Mouse (Mus musculus): ENCODE data around the gene L1cam.
A peak's percentile ranks its signal among the peaks of the same experiment; 100 is the strongest.

The L1cam gene

DNA sequence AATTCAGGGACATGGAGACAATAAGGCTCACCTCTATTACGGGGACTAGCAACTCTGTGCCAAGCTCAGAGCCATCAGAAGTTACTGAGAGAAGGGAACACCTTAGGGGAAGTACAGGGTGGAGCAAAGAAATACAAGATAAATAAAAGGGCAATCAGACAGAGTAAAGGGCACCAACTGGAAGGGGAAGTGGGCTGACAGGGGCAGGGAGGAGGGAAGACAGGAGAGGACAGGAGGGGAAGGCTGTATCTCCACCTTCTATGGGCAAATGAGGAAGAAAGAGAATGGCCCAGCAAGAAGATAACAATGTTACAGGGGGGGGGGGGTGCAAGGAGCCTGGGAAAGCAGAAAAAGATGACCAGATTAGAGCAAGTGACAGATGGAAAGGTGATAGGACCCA lies 18.9 kb downstream of the L1cam start:
- DNase-seq (ENCODE audit: low spot score in 2 of 2): no peak

DNA sequence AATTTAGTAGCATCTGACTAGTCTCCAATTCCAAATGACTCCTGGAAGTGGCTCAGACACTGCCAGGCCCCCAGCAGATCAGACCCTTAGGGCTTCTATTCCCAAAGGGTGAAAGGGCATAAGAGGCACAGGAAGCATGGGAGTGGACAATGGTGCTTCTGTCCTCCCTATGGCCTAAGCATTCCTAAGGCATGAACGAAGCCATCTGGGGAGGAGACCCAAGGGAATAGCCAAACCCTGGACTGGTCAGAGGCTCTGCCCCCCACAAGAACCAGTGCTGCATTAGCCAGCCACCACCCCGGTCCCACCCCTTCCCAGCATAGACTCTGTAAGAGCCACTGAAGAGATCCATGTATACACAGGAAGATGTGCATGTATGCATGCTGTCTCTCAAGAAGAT lies 20.0 kb downstream of the L1cam start:
- no peak for DNase-seq (ENCODE audit: low spot score in 2 of 2)

DNA sequence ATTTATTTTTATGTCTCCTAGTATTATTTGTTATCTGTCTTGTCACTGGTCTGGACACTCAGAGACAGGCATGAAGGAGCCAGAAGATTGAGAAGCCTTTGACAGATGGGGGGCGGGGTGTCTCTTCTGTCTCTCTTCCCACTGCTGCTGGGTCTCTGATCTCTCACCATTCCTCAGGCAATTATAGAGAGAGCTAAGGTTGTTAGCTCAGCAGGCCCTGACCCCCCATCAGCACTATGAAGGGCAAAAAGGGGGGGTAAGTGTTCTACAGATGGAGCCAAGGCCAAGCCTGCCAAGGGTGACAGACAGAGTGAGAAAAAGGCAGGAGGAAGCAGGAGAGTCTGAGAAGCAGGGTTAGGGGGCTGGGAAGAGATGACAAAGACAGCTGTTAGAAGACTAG lies 23.9 kb downstream of the L1cam start:
- DNase-seq (ENCODE audit: low spot score in 2 of 2): no peak

DNA sequence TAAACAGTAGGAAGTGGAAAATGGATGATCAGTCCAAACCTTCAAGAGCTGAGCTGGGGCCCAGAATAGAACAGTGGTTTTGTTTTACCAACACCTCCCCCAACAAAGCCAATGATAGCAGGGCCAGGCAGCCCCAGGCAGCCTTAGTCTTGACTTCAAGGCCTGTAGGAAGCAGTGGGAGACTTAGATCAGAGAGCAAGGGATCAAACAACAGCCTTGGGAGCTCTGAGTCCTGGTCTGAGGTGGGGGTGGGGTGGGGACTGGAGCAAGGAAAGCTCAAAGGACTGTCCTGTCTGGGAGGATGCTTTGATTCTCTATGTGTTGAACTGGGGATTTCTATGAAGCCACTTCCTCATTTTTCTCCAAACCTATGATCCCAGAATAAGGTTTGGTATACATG lies 24.4 kb downstream of the L1cam start:
- DNase-seq (ENCODE audit: low spot score in 2 of 2): no peak

DNA sequence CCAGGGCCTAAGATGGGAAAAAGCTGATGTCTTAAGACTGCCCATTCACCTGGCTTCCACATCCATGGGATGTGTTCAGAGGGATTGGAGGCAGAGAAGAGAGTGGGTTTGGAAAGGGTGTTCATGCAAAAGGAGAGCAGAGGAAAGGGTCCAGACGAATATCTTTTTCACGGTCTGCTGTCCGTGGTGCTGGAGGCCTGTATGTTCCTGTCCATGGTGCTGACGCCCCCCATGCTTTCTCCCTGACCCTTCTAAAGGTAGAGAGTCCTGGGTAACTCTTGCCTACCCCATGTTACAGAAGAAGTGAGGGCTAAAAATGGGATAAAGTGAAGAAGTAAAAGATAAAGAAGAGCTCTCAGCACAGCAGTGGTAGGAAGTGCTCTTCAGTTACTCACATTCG lies 26.6 kb downstream of the L1cam start:
- DNase-seq (ENCODE audit: low spot score in 2 of 2): no peak

DNA sequence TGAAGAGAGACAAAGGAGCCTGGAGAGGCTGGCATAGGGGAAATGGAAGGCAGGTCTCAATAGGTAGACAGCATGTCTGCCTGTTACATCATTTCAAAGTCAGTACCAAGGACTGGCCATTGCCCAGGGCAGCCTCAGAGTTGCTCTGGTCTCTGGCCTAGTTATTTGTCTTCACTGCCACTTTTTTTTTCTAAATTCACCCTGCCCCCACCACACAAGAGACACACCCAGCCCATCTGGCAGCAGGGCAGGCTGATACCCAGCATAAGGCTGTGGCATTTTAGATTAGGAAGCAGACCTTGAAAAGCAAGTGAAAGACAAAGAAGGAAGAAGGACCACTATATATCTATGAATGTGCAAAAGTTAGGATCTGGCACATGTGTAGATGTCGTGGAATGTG lies 28.1 kb downstream of the L1cam start:
- no peak for DNase-seq (ENCODE audit: low spot score in 2 of 2)

DNA sequence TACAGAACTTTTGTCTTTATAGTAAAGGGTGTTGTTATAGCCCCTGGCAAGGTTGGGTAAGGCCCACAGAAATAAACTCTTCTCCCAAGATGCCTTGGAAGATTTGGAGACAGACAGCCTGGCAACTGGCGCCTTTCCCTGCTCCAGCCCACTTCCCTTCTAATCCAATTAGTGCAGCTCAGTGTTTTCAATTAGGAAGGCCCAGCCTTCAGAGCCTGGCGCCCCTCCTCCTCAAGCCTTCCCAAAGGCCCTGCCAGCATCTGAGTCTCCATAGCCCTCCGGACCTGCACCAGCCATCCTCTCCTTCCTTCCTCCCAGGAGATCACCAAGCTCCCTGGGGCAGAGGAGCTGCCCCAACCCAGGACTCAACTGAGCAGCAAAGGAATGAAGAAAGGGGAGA lies 28.6 kb downstream of the L1cam start:
- no peak for DNase-seq (ENCODE audit: low spot score in 2 of 2)

DNA sequence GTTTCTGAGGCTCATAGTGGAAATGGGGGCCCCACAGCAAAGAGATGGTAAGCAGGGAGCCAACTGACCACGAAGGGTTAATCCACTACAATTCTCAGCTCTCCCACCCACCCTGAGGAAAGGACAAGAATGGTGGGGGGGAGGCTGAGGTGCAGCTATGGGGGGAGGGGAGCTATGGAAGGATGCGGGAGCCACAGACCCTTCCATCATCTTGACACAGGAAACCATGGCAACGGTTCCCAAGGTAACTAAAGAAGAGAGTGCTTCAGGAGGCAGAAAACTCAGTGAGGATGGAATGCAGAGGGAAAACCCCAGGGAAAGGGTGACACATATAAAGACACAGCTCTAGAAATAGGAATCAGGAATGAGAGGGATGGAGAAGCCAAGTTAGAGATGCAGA lies 31.2 kb downstream of the L1cam start:
- no peak for DNase-seq (ENCODE audit: low spot score in 2 of 2)

DNA sequence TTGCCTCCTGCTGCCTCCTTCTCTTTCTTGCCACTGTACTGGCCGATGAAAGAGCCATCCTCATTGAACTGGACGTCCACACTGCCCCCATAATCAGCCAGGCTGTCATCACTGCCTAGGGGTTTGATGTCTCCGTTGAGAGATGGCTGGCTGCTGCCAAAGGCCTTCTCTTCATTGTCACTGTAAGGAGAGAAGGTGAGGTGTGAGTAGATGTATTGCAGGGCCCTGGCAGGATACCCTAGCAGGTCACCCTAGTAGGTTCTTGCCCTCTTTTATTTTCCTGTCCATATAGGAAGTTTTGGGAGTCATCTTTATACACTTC lies 40.9 kb downstream of the L1cam start:
- DNase-seq (ENCODE audit: low spot score in 2 of 2): no peak

DNA sequence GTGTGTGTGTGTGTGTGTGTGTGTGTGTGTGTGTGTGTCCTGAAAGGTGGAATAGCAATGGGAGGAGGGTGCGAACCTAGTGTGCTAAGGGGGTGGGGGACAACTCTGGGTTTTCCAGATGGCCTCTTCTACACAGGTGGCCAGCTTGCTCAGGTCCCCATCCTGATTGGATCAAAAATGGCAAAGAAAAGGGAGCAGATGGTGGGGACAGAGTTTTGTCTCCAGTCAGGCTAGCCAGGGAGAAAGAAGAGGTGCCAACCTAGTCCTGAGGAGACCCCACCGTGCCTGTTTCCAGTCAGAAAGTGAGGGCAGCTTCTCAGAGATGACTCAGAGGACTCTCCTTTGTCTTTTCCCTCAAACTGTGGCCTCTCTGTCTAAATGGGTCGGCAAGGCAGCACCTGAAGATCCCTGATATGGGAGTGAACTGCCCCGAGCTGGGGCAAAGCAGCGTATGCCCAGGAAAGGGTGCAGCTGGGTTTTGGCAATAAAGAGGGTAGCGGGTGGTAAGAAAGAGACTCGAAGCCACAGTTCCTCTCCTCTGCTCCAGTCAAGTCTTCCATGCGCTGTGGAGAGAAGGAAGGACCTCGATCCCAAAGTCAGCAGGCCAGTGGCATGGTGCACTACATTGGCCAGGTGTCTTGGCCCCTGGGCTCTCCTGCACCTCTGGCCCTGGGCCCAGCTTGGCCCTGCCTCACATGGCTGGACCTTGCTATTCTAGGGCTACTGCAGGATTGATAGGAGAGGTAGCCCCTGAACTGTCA lies 41.4 kb downstream of the L1cam start:
- DNase-seq (ENCODE audit: low spot score in 2 of 2): no peak

DNA sequence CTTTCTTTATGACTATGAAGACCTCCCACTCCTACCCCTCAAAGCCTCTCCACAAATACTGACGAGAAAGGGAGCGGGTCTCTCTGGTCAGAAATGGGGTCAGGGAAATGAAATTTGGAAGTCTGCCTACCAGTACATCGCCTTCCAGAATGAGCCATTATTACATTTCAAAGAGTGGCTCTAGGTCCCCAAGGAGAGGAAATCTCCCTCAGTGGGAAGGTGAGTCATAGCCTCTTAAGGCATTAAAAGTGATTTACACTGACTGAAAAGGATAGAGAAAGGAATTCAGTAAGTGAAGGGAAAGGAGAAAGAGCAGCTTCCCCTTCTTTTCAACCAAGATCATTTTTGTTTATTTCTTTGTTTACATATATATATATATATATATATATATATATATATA lies 59.2 kb downstream of the L1cam start:
- DNase-seq (ENCODE audit: low spot score in 2 of 2): no peak

DNA sequence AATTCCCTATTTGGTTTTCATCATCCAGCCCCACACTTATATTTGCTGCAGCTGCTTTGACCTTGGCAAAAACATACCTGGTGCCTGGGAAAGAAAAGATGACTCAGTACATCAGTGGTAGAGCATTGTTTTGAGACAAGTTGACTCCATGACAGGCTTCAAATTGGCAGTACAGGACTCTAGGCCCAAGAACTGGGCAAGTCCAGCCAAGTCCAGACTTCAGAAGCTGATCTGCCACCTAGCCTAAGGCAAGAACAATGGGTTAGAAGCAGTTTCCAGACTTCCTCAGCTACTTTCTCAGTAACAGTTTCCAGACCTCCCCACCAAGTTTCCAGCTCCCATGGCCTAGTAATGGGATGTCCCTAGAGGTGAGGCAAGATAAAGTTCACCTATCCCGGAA lies 60.2 kb downstream of the L1cam start:
- no peak for DNase-seq (ENCODE audit: low spot score in 2 of 2)

DNA sequence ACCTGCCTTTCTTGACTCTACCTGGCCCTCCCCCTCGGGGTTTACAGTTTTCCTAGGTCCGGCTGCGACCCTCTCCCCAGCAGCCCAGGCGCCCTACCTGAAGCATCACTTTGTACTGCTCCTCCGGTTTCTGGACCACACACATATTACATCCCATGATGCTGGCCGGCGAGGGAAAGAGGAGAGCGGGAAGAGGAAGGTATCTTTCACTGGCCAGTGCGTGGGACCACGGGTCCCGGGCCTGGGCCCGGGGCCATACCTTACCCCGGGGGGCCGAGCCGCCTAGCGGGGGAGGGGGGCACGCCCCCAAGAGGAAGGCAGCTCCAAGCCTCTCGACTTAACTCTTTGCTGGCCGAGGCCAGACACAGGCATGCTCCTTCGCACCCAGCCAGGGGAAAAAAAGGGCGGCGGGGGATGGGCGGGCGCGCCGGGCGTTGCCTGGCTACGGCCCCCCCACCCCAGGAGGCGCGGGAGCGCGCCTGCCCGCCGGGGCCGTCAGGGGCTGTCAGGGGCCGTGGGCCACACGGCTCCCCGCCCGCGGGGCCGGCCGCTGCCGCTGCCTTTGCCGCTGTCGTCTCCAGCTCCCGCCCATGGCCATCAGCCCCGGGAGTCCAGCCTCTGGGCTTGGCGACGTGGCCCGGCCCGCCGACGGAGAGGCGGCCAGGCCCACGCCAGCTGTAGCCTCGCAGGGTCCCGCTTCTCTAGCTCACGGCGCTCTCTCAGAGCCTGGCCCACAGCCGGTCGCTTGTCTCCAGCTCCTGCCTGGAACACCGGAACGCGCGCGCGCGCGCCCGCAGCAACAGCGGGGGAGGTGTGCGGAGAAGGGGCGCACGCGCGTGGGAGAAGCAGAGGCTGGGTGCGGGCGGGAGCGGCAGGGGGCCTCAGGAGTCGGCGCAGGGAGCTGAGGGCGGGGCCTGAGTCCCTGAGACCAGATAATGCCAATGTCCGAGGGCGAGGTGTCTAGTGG lies 71.4 kb downstream of the L1cam start, which contains the start of gene Pdzd4:
Pdzd4 (minus strand) TSS at position 785 of the 967 bp plus-strand sequence.
- DNase-seq (ENCODE audit: low spot score in 2 of 2): peak; percentile 22 to 45

DNA sequence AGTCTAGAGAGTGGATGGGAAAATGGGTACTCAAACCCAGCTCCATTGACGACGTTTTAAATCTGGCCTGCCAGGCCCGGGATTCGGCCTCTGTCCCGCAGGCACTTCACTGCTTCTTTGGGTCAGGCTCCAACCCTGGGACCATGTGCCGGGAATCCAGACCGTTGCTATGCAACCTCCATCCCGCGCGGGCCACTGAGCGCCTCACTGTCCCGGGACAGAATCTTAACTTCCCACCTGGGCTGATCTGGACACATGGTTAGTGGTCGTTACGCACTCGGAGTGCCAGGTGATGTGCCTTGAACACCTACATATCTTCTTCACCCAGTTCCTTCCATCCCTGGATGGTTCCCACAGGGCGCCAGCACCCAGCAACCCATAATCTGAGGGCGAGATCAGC lies 72.2 kb downstream of the L1cam start:
- no peak for DNase-seq (ENCODE audit: low spot score in 2 of 2)

DNA sequence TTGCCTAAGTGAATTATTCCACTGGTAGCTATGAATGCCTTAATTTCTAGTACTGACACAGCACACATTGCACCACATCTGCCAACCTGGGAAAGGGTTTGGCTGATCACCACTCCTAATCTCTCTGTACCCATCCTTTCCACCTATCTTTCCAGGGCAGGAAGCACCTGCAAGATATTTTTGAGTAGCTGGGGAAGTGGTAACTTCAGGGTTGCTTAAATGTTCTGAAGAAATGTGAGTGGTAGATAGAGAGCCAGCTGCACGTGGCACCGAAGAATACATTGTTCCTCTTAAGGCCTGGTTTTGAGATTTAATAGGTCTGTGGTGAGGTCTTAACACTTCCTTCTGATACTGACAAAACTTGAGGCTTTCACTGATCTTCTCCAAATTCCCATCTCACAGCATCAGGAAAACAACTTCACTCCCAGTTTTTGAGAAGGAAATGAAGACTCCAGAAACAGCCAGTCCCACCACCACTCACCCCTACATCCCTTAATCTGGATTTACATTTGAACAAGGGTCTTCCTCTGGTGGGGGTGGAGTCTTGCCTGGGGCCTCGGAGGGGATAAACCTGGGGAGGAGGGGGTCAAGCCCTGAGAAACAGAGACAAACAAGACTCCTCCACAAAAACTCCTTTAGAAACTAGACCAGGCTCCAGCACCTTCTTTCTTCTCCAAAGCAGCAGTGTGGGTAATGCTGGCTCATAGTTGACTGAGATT lies 79.2 kb downstream of the L1cam start:
- no peak for DNase-seq (ENCODE audit: low spot score in 2 of 2)

DNA sequence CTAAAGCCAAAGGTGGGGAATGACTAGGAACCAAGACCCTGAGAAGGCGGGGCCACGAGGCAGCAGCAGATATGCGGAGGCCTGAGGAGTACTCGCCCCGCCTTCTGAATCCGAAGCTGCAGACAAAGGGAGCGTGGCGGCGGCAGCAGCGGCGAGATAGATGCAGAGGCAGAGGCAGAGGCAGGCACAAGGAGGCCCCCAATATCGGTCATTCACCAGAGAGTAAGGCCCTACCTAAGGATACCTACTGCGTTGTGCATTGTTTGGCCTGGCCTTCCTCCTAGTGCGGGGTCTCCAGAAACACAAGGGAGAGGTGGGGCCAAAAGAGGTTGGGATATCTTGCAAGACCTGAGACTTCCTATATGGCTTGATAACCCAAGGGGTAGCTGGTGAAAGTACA lies 80.8 kb downstream of the L1cam start:
- no peak for DNase-seq (ENCODE audit: low spot score in 2 of 2)

DNA sequence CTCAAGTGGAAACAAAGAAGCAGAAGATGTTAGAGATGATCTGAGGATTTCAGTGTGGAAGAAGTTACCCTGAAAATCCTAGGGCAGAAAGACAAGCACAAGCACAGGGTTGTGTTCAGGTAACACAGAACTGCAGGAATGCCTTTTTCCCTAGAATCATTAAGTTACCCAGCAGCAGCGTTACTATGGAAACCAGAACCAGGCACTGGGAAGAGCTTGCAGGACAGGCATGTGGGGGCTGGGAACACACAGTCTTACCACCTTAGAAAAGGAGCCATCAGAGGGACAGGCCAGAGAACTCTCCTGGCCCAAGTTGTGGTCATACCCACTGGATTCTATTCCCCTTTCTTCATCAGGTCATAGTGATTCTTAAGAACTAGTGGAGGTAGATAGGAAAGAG lies 90.1 kb downstream of the L1cam start:
- no peak for DNase-seq (ENCODE audit: low spot score in 2 of 2)
